In the genomic region with DNA sequence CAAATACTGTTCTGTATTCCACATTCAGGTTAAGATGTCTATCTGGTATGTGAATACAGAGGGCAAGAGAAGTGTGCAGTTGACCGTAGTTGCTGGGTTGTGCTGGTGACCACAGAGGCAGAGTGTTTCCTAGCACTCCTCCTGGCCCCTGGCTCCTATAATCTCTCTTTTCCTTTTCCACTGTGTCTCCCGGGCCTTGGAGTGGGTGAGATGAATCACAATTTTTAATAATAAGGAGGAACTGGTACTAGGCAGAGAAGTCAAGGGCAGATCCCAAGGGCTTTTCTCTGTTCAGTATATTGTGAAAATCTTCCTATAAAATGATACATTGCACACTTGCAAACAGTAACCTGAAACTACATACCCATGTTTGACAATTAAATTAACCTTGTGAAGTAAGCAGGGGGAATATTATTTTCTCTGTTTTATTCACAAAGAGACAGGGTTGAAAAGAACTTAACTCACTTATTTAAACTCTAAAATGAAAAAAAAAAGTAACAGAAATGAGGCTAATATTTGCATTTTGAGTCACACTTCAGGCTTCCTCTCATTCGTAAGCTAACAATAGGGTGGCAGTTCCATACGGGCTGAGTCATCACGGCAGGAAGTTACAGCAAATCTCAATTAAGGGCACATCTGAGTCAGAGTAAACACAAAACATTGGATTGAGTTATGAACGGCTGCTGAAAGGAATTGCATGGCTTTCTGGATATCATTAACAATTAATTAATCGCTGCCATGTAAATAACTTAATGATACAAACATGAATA, we compare ENCODE assay signal across 11 mouse cellular contexts. TPM values are rescaled to one million over a fixed set of nuclear protein-coding genes. Genes with fewer than 3 reads are reported as not detected.
A peak's percentile ranks its signal among the peaks of the same experiment; 100 is the strongest.
DNase-seq lines count a peak whose midpoint lies in the region; ATAC-seq and TF ChIP-seq lines count a peak whose summit lies in the region.
"Had no signal": no experiment of that assay in that cellular context is flagged by ENCODE, and none has a peak within 500 bp of the region (broad histone marks: within the 10 kb centered on the region; RNA-seq: fewer than 3 reads in every experiment).

No protein-coding gene starts in this region.

- H3K4me1 ChIP-seq in heart, embryonic 13.5 days = peaks cover 23% of the 10 kb centered on the region
- 0 out of 2 replicates have a peak, but pooled peaks cover 16% of the 10 kb centered on the region for H3K4me1 ChIP-seq in heart, postnatal 0 days (ENCODE audit: control insufficient read depth, insufficient read depth)
- H3K4me1 ChIP-seq in hindbrain, embryonic 13.5 days (replicated peaks) = peaks cover 34% of the 10 kb centered on the region
- H3K4me1 ChIP-seq in hindbrain, embryonic 14.5 days (replicated peaks; ENCODE audit: control insufficient read depth, insufficient read depth, low read length) = peaks cover 25% of the 10 kb centered on the region; the same call in 1 of the 2 replicates

- H3K9me3 ChIP-seq in heart, embryonic 13.5 days = no peaks in the 10 kb centered on the region
- no peaks in the 10 kb centered on the region for H3K9me3 ChIP-seq in heart, postnatal 0 days (replicated peaks; ENCODE audit: control insufficient read depth, low read length)
- no peaks in the 10 kb centered on the region for H3K9me3 ChIP-seq in hindbrain, embryonic 13.5 days
- no peaks in the 10 kb centered on the region for H3K9me3 ChIP-seq in hindbrain, embryonic 14.5 days (ENCODE audit: control insufficient read depth, low read length)
- H3K9me3 ChIP-seq: limb, embryonic 12.5 days had no signal

- H3K4me3 ChIP-seq in heart, embryonic 13.5 days = no peak overlapping the region
- no peak overlapping the region for H3K4me3 ChIP-seq in heart, postnatal 0 days (ENCODE audit: low read depth, low read length)
- H3K4me3 ChIP-seq in hindbrain, embryonic 13.5 days = no peak overlapping the region
- no peak overlapping the region for H3K4me3 ChIP-seq in hindbrain, embryonic 14.5 days (replicated peaks; ENCODE audit: low read length)
- H3K4me3 ChIP-seq: limb, embryonic 12.5 days had no signal

- no peak for DNase-seq in heart, postnatal 4 days
- peak; percentile 15 to 20 for DNase-seq in right cerebral cortex, postnatal 36 days (ENCODE audit: low spot score in 2 of 2)
- no peak for DNase-seq in right cerebral cortex, postnatal 4 days
- DNase-seq in heart, postnatal 0 days (ENCODE audit: low spot score) = peak; percentile 46
- DNase-seq in cerebellum, adult 9-10 months = no peak
- no peak for DNase-seq in hindbrain, embryonic 14.5 days (ENCODE audit: low spot score)
- DNase-seq: cerebellum, postnatal 25 days had no signal

- 0 out of 2 replicates have a peak, but pooled peaks cover 4% of the 10 kb centered on the region for H3K27me3 ChIP-seq in heart, embryonic 13.5 days (replicated peaks)
- no peaks in the 10 kb centered on the region for H3K27me3 ChIP-seq in heart, postnatal 0 days (ENCODE audit: control insufficient read depth, insufficient read depth, low read length)
- H3K27me3 ChIP-seq in hindbrain, embryonic 13.5 days = no peaks in the 10 kb centered on the region
- no peaks in the 10 kb centered on the region for H3K27me3 ChIP-seq in hindbrain, embryonic 14.5 days (ENCODE audit: control insufficient read depth, insufficient read depth, low read length)

- H3K4me2 ChIP-seq in heart, embryonic 13.5 days = no peak overlapping the region
- no peak overlapping the region for H3K4me2 ChIP-seq in heart, postnatal 0 days (ENCODE audit: low read depth, low read length)
- H3K4me2 ChIP-seq in hindbrain, embryonic 13.5 days = no peak overlapping the region
- H3K4me2 ChIP-seq in hindbrain, embryonic 14.5 days (replicated peaks) = no peak overlapping the region
- H3K4me2 ChIP-seq: limb, embryonic 12.5 days had no signal

- no peaks in the 10 kb centered on the region for H3K36me3 ChIP-seq in heart, embryonic 13.5 days
- no peaks in the 10 kb centered on the region for H3K36me3 ChIP-seq in heart, postnatal 0 days (replicated peaks; ENCODE audit: control insufficient read depth, insufficient read depth, low read length)
- H3K36me3 ChIP-seq in hindbrain, embryonic 13.5 days = no peaks in the 10 kb centered on the region
- no peaks in the 10 kb centered on the region for H3K36me3 ChIP-seq in hindbrain, embryonic 14.5 days (replicated peaks; ENCODE audit: control insufficient read depth, insufficient read depth)
- H3K36me3 ChIP-seq: limb, embryonic 12.5 days had no signal

- 50% methylated on average over 7 of the region's 7 CpGs for WGBS in heart, embryonic 13.5 days
- WGBS in heart, postnatal 0 days = 45% methylated on average over 7 of the region's 7 CpGs
- 57% methylated on average over 7 of the region's 7 CpGs for WGBS in hindbrain, embryonic 13.5 days
- WGBS in hindbrain, embryonic 14.5 days = 59% methylated on average over 7 of the region's 7 CpGs

- no peak overlapping the region for H3K9ac ChIP-seq in heart, embryonic 13.5 days
- H3K9ac ChIP-seq in heart, postnatal 0 days (replicated peaks; ENCODE audit: low read depth, low read length) = no peak overlapping the region
- H3K9ac ChIP-seq in hindbrain, embryonic 13.5 days = no peak overlapping the region
- H3K9ac ChIP-seq in hindbrain, embryonic 14.5 days = no peak overlapping the region
- H3K9ac ChIP-seq: limb, embryonic 12.5 days had no signal

- no peak for TF ChIP-seq CTCF in heart, postnatal 0 days (IDR thresholded peaks at IDR 0.05; ENCODE audit: low read depth)

- no peak for TF ChIP-seq EP300 in heart, postnatal 0 days (IDR thresholded peaks at IDR 0.05; ENCODE audit: low read depth)

- no peak for ATAC-seq in heart, embryonic 13.5 days (ENCODE audit: extremely low read depth, insufficient number of reproducible peaks, low FRiP score, low TSS enrichment)
- no peak; the same call in 1 of the 2 replicates for ATAC-seq in heart, postnatal 0 days (ENCODE audit: insufficient read depth, low read depth)
- ATAC-seq in hindbrain, embryonic 13.5 days (ENCODE audit: low FRiP score) = no peak
- ATAC-seq in hindbrain, embryonic 14.5 days (ENCODE audit: low FRiP score) = no peak

- peak overlapping the region; percentile 36; the same call in 1 of the 2 replicates for H3K27ac ChIP-seq in heart, embryonic 13.5 days (replicated peaks)
- peak overlapping the region; percentile 59 for H3K27ac ChIP-seq in heart, postnatal 0 days (ENCODE audit: low read depth)
- H3K27ac ChIP-seq in hindbrain, embryonic 13.5 days = no peak overlapping the region
- no peak overlapping the region for H3K27ac ChIP-seq in hindbrain, embryonic 14.5 days
- H3K27ac ChIP-seq: limb, embryonic 12.5 days had no signal

RNA-seq across cellular contexts. Expression of a gene that starts 30.6 kb away (rescaled TPM):
- polyA plus RNA-seq in heart, embryonic 13.5 days (2015; fragmentation: Nextera tagmentation; extraction: Ambion mirVana) = not detected in 2 replicates
- total RNA-seq in heart, postnatal 4 days (2021) = under 1 TPM in 1 of 2 experiments, not detected in 1; 0.45 TPM
- total RNA-seq in heart, postnatal 0 days (2014; rRNA removed; ENCODE audit: low replicate concordance) = not detected in 2 replicates
- not detected in 2 replicates for polyA plus RNA-seq in heart, postnatal 0 days (2015; fragmentation: Nextera tagmentation; extraction: Ambion mirVana)
- polyA plus RNA-seq in hindbrain, embryonic 13.5 days (2015; fragmentation: Nextera tagmentation; extraction: Ambion mirVana) = not detected in 2 replicates
- 0.26 and 0.41 TPM in 2 replicates for polyA plus RNA-seq in hindbrain, embryonic 14.5 days (2014; fragmentation: Nextera tagmentation; extraction: Ambion mirVana)
- polyA plus RNA-seq: gonadal fat pad, adult 2 months; limb, embryonic 12.5 days had no signal

Comparison
In these comparisons a context has a peak if more than half of its experiments do, and no peak if none do; other contexts are left out.
1. DNase-seq: peak in right cerebral cortex, postnatal 36 days (2 of 2) and heart, postnatal 0 days (single experiment); none in heart, postnatal 4 days (single experiment), right cerebral cortex, postnatal 4 days (single experiment), cerebellum, adult 9-10 months (single experiment) and hindbrain, embryonic 14.5 days (single experiment).
2. H3K27ac ChIP-seq: peak in heart, embryonic 13.5 days (single experiment) and heart, postnatal 0 days (single experiment); none in hindbrain, embryonic 13.5 days (single experiment) and hindbrain, embryonic 14.5 days (single experiment).